ENCODE assay signal across 8 mouse cellular contexts in genomic region chr7:135485796-135486410, GRCm38 (mm10). TPM values are rescaled to one million over a fixed set of nuclear protein-coding genes. Genes with fewer than 3 reads are reported as not detected.
DNase-seq lines count a peak whose midpoint lies in the region; ATAC-seq and TF ChIP-seq lines count a peak whose summit lies in the region.

No protein-coding gene starts in this region.

- ATAC-seq in heart, postnatal 0 days (ENCODE audit: insufficient read depth, low read depth): no peak
- peak; percentile 82 for ATAC-seq in hindbrain, embryonic 16.5 days
- no peak for ATAC-seq in limb, embryonic 12.5 days (ENCODE audit: insufficient number of reproducible peaks, insufficient read depth, low FRiP score, low TSS enrichment, low read depth)

- no peaks in the 10 kb centered on the region for H3K36me3 ChIP-seq in heart, postnatal 0 days (replicated peaks; ENCODE audit: control insufficient read depth, insufficient read depth, low read length)
- H3K36me3 ChIP-seq in hindbrain, embryonic 16.5 days (ENCODE audit: control insufficient read depth, insufficient read depth, low read length): no peaks in the 10 kb centered on the region
- no peaks in the 10 kb centered on the region for H3K36me3 ChIP-seq in limb, embryonic 12.5 days

- no peak overlapping the region for H3K4me2 ChIP-seq in heart, postnatal 0 days (ENCODE audit: low read depth, low read length)
- no peak overlapping the region for H3K4me2 ChIP-seq in hindbrain, embryonic 16.5 days (ENCODE audit: low read length)
- H3K4me2 ChIP-seq in limb, embryonic 12.5 days: peak overlapping the region; percentile 29; the same call in 1 of the 2 replicates

- no peak overlapping the region for H3K27ac ChIP-seq in heart, postnatal 0 days (ENCODE audit: low read depth)
- H3K27ac ChIP-seq in hindbrain, embryonic 16.5 days (ENCODE audit: low read depth, low read length): no peak overlapping the region; the same call in 1 of the 2 replicates
- no peak overlapping the region for H3K27ac ChIP-seq in limb, embryonic 12.5 days

- H3K4me3 ChIP-seq in heart, postnatal 0 days (ENCODE audit: low read depth, low read length): no peak overlapping the region
- H3K4me3 ChIP-seq in hindbrain, embryonic 16.5 days (ENCODE audit: low read length): no peak overlapping the region
- no peak overlapping the region for H3K4me3 ChIP-seq in limb, embryonic 12.5 days (replicated peaks)

- intact Hi-C loops in heart, postnatal 25 days (cut with DNase I): loop anchor here (5.0 kb wide), 1 partner anchor 1629 kb away; no protein-coding TSS in a partner anchor

- no peak overlapping the region for H3K9ac ChIP-seq in heart, postnatal 0 days (replicated peaks; ENCODE audit: low read depth, low read length)
- no peak overlapping the region for H3K9ac ChIP-seq in hindbrain, embryonic 16.5 days (ENCODE audit: low read depth, low read length)
- no peak overlapping the region for H3K9ac ChIP-seq in limb, embryonic 12.5 days (replicated peaks)

- H3K4me1 ChIP-seq in heart, postnatal 0 days (ENCODE audit: control insufficient read depth, insufficient read depth): no peaks in the 10 kb centered on the region
- peaks cover 21% of the 10 kb centered on the region for H3K4me1 ChIP-seq in hindbrain, embryonic 16.5 days (ENCODE audit: control insufficient read depth, insufficient read depth, low read depth, low read length)
- H3K4me1 ChIP-seq in limb, embryonic 12.5 days (replicated peaks): peaks cover 14% of the 10 kb centered on the region

- no peak for TF ChIP-seq EP300 in heart, postnatal 0 days (IDR thresholded peaks at IDR 0.05; ENCODE audit: low read depth)

- no peak for DNase-seq in heart, postnatal 0 days (ENCODE audit: low spot score)
- no peak for DNase-seq in heart, postnatal 25 days (ENCODE audit: low spot score)
- DNase-seq in MN1 (ENCODE audit: low spot score): peak; percentile 59
- peak; percentile 66 for DNase-seq in embryo, embryonic 10.5 days (ENCODE audit: low spot score)
- peak; percentile 78 to 82 for DNase-seq in right cerebral cortex, postnatal 10 days (ENCODE audit: low spot score in 2 of 2)
- no peak for DNase-seq in urinary bladder, postnatal 14 days (ENCODE audit: low spot score)

- WGBS in heart, postnatal 0 days: 31% methylated on average over 12 of the region's 12 CpGs
- WGBS in hindbrain, embryonic 16.5 days: 16% methylated on average over 12 of the region's 12 CpGs
- WGBS in limb, embryonic 12.5 days: 12% methylated on average over 12 of the region's 12 CpGs

- H3K9me3 ChIP-seq in heart, postnatal 0 days (replicated peaks; ENCODE audit: control insufficient read depth, low read length): no peaks in the 10 kb centered on the region
- no peaks in the 10 kb centered on the region for H3K9me3 ChIP-seq in hindbrain, embryonic 16.5 days (ENCODE audit: control insufficient read depth, low read length)
- no peaks in the 10 kb centered on the region for H3K9me3 ChIP-seq in limb, embryonic 12.5 days

- 0 out of 2 replicates have a peak, but pooled peaks cover 8% of the 10 kb centered on the region for H3K27me3 ChIP-seq in heart, postnatal 0 days (ENCODE audit: control insufficient read depth, insufficient read depth, low read length)
- peaks cover 7% of the 10 kb centered on the region for H3K27me3 ChIP-seq in hindbrain, embryonic 16.5 days (replicated peaks; ENCODE audit: control insufficient read depth, insufficient read depth, low read length)
- H3K27me3 ChIP-seq in limb, embryonic 12.5 days: peaks cover 38% of the 10 kb centered on the region

- TF ChIP-seq CTCF in heart, postnatal 0 days (IDR thresholded peaks at IDR 0.05; ENCODE audit: low read depth): peak; percentile 31

RNA-seq across cellular contexts. Expression of gene Clrn3, which starts 42.6 kb away (rescaled TPM):
- total RNA-seq in heart, postnatal 0 days (2014; rRNA removed; ENCODE audit: low replicate concordance): not detected in 2 replicates
- not detected in 2 replicates for polyA plus RNA-seq in heart, postnatal 0 days (2015; fragmentation: Nextera tagmentation; extraction: Ambion mirVana)
- not detected for total RNA-seq in heart, postnatal 25 days (2021)
- not detected in 2 replicates for polyA plus RNA-seq in hindbrain, embryonic 16.5 days (2015; fragmentation: Nextera tagmentation; extraction: Ambion mirVana)
- not detected in 2 replicates for polyA plus RNA-seq in limb, embryonic 12.5 days (2016; fragmentation: Nextera tagmentation; extraction: Ambion mirVana)

RNA-seq across cellular contexts. Expression of gene Ptpre, which starts 51.4 kb away (rescaled TPM):
- total RNA-seq in heart, postnatal 0 days (2014; rRNA removed; ENCODE audit: low replicate concordance): 3.1 and 4.0 TPM in 2 replicates
- polyA plus RNA-seq in heart, postnatal 0 days (2015; fragmentation: Nextera tagmentation; extraction: Ambion mirVana): 2.0 and 2.2 TPM in 2 replicates
- 1 to 10 TPM; 3.3 to 3.5 TPM for total RNA-seq in heart, postnatal 25 days (2021)
- 6.9 and 8.1 TPM in 2 replicates for polyA plus RNA-seq in hindbrain, embryonic 16.5 days (2015; fragmentation: Nextera tagmentation; extraction: Ambion mirVana)
- polyA plus RNA-seq in limb, embryonic 12.5 days (2016; fragmentation: Nextera tagmentation; extraction: Ambion mirVana): 2.0 and 2.2 TPM in 2 replicates

Comparison
In these comparisons a context has a peak if more than half of its experiments do, and no peak if none do; other contexts are left out.
1. DNase-seq: peak in MN1 (single experiment), embryo, embryonic 10.5 days (single experiment) and right cerebral cortex, postnatal 10 days (2 of 2); none in heart, postnatal 0 days (single experiment), heart, postnatal 25 days (single experiment) and urinary bladder, postnatal 14 days (single experiment).